Mouse (Mus musculus) lung, adult 2 months (tissue): ENCODE measurements at regions not wholly inside any gene's neighbourhood (a gene's known extent, or its start where the extent isn't known, plus 50 kb on each side); places are given as distances from the start of the nearest gene placed in this dataset.

ENCODE experiments used
- CTCF ChIP-seq: fragments of 200-500 bp; IDR thresholded peaks from 2 replicates; pipeline ENCODE4 v1.5.1; 2011; ENCODE audit warnings: mild to moderate bottlenecking, low read length, control low read depth; ENCODE audit not compliant: insufficient read depth
- POLR2A ChIP-seq: fragments of 200-500 bp; IDR thresholded peaks from 2 replicates; pipeline ENCODE4 v1.6.1; 2011; ENCODE audit warnings: low read depth, mild to moderate bottlenecking, control low read depth, low read length, borderline replicate concordance; ENCODE audit errors: extremely low read depth

DNA sequence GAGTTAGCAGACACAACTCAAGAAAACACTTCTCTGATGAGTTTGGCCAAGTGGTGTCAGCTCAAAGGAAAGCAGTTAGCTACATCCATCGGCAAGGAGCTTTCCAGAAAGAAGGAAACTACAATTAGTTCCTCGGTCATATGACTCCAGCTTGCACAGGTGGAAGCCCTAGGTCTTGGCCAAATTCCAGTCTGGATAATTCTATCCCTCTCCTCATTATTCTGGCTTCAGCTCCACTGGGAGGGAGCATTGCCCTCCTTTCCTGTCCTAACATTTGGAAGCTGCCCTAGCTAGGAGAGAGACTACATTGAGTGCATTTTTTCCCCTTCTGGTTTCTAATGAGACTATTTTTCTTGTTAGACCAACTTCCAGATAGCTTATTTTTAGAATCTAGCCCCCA is 290.9 kb downstream of the Nuf2 start:
- TF ChIP-seq POLR2A = no peak
- TF ChIP-seq CTCF = no peak
